Mouse (Mus musculus) ovary, postnatal 14 days (tissue): ENCODE measurements at regions not wholly inside any gene's neighbourhood (a gene's known extent, or its start where the extent isn't known, plus 50 kb on each side); places are given as distances from the start of the nearest gene placed in this dataset.

Source experiments
- DNase-seq: peaks from one replicate; pipeline ENCODE4 v3.0.0; 2022; ENCODE audit warnings: low spot score

DNA sequence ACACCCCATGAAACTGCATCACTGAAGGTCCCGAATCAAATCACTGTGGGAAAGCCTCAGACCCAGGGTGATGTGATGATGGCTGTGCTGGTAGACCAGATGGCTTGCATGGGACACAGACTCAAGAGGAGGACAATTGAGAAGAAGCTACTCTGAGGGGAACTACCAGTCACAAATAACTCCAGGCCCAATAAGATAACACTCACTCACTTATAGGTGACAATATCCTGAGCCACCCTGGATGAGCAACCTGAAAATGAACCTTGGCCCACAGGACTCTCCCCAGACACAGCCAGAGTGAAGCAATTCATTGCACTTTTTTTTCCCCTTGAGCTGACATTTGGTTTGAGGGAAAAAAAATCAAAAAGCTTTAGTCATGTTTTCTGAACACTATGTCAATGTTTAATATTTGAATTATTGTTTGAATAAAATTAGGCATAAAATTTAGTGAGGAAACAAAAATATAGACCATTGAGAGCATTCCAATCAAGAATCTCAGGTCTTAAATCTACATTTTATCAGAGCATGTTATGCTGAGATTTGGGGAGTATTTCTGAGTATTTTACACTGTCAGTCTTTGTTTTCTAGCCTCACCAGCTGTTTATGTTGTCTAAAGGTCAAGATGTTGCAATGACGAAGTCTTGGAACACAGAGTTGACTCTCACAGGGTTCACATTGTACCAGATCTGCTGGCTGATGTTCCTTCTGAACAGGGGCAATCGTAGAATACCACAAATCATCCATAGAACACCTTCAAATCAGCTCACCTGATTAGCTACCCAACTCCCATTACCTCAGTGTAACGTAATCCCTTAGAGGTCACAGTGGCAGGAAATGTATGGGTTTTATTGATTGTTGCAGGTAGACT, 67.9 kb upstream of the Gm6993 start:
- DNase-seq: no peak

DNA sequence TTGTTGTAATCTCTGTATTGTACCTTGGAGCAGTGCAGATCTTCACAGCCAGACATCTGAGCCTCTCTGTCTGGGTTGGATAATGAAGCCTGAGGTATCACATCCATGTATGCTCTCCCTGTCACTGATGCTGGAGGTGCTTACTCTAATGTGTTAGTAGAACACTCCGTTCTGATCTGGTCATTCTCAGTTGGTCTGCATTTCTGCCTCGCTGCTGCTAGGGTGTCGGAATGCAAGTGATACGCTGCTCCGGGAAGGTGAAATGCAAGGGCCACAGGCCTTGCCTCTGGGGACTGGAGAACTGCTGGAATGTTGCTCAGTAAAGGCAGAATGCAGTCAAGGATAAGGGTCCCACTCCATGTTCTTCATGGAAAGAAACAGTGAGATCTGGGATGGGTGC, 67.1 kb upstream of the Gm6993 start:
- DNase-seq: no peak

DNA sequence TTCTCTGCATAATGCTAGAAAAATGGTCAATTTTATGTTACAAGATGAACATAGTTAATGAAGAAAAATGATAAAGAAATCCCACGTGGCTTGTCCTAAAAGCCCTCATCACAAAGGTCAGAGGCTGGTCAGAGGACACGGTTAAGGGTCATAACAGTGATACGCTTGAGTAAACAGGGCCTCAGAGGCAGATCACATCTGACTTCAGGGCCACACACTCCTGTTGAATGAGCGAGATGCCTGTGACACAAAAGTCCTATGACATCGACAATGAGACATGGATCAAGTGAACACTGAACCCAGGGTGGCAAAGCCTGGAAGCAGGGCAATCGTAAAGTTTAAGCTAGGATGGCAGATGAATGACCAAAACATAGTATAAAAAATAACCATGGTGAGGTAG, 61.0 kb upstream of the Gm6993 start:
- DNase-seq: no peak

DNA sequence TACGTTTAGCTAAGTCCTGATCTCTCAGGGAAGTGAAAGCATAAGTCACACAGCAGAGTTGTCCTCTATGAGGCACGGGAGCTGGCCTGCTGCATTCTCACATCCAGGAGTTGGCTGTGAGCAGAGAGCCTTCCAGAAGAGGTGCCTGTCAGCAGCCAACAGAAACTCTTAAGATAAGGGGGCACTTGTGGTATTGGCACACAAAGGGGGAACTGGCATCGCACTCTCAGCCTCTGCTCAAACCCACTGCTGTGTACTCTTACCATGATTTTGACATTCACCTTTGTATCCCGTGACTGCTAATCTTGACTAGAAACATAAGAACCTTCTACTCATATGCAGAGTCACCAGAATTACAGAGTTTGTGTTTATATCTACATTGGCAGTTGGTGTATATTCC, 56.9 kb upstream of the Gm6993 start:
- DNase-seq: no peak

DNA sequence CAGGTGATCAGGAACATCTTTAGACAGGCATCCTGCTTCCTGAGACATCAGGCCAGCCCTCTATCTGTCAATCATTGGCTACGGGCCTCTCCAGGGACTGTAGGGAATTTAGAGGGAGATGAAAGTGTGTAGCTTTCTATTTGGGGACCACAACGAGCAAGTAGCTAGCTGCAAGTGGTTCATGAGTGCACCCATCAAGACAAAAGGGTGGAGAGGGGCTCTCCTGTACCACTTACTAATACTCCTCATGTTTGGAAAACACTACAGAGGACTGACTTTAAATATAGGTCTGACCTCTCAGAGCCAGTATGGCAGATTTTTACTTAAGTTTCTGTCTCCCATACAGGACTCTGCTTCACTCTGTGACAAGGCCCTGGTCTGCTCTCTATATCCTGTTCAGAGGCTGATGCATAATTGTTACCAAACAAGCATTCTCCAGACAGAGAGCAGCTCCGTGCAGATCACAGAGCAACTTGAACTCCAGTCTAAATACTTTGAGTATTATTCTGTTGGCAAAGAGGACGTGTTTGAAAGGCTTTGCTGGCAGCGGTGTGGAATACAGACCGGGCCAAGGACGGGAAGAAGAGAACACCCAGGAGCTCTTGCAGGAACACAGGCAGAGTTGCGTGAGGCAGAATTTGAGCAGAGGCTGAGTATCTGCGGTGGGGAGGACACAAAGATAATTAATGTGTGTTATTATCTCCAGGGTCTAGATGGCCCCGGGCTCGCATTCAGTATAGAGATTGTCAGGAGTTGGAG, 56.2 kb upstream of the Gm6993 start:
- DNase-seq: no peak

DNA sequence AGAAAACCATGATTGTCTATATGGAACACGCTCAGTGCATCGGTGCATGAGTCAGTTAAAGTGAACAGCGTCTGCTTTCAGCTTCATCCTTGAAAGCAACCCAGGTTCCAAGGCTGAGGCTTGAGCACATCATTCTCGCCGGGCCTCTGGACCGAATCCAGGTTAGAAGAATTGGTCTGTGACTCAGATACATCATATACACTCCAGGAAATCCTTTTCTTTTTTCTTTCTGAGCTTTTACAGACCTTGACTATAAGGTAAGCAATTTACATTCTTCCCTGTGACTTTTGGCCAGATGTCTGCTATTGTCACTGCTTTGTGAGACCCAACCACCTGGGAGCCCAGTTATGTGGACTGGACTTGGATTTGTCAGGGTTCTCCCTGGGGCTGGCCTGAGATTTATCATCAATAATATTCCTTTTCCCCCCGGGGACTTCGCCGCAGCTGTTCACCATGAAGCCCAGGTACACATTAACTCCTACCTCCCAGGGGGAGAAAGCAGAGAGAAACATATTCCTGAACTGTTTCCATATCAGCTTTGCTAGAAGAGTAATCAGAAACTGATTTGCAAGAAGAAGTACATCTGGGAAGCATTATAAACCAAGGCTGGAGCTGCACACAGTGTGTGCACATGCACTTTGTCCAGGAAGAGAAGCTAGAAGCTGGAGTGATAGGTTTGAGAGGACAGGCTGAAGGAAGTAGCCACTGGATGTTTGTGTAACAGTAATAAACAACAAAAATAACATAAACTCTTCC, 55.2 kb upstream of the Gm6993 start:
- DNase-seq: no peak

DNA sequence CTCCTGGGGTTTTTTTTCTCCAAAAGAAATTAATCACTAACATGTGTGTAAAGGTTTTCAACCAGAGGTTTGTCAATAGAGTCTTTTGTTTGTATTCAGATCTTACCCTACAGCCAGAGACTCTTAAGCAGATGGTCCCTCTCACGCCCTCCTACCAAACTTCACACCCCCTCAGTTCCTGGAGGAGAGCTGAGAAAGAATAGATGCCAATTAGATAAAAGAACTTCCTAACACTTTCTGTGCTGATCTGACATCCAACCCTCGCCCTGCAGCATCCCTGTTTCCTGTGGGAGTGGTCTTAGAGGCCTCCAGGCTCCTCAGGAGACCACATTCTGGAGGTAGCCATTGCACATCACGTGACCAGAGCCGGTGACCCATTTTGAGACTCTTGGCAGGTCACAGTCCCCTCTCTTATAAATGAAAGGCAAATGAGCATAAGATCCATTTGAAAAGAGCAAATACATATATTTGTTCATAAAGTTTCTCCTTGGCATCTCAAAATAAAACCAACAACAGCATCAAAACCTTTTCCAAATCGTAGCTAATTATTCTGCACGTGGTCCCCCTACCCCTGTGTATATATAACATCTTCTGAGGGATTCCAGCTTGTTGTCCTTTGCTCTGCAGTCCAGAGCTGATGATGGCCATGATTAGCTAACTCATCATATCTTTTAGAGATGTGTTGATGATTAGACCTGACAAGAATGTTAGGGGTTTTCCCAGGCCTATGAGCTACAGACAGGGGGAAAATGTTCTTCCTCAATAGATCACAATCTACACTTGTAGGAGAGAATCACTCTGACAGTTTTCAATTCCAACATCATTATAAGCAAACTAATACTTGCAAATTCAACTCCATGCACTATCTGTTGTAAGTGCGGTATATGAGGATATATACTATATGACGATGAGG, 54.4 kb upstream of the Gm6993 start:
- DNase-seq: no peak

DNA sequence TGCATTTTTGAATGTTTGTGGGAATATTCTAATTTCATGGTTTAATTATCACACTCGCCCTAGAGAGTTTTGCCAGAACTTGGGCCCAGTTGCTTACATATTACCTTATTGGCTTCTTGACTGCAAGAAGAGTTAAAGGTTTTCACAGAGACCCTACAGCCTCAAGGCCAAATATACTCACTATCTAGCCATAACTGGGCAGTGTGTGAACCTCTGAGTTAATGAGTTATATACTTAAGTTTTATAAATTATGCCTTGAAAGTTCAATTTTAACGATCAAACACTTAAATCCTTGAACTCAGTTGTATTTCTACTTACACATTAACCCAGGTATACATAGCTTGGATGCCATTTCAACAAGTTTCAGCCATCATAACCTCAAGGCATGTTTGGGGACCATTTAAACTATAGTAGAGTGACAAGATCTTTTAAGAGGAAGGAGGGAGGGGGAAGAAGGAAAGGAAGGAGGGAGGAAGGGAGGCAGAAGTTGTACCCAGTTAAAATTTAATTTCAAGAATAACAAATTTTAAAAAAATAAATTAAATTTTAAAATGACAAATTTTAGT, 52.5 kb upstream of the Gm6993 start:
- DNase-seq: no peak

DNA sequence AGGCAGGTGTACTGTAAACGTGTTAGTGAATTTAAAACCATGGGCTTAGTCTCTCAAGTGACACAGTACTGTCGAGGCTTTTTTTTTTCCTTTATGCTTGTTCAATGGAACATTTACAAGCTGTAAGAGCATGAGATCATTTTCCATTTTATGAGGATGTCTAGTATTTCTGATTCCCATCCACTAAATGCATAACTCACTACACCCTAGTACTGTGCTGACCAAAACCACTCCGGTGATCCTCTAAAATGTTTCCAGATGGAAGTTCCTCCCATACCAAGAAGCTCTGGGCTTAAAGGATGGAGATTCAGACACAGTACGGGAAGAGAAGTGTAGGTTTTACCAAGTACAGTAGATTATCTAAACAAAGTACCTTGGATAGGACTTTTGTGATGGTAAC, 50.3 kb upstream of the Gm6993 start:
- no peak for DNase-seq
